Mouse (Mus musculus): Measurements from ENCODE around the gene Ccdc78. TPM values are rescaled to one million over a fixed set of nuclear protein-coding genes. Genes with fewer than 3 reads are reported as not detected.
A peak's percentile ranks its signal among the peaks of the same experiment; 100 is the strongest.

The Ccdc78 gene
- polyA plus RNA-seq, 1 experiment from 2014 or later = 0.28 TPM

DNA sequence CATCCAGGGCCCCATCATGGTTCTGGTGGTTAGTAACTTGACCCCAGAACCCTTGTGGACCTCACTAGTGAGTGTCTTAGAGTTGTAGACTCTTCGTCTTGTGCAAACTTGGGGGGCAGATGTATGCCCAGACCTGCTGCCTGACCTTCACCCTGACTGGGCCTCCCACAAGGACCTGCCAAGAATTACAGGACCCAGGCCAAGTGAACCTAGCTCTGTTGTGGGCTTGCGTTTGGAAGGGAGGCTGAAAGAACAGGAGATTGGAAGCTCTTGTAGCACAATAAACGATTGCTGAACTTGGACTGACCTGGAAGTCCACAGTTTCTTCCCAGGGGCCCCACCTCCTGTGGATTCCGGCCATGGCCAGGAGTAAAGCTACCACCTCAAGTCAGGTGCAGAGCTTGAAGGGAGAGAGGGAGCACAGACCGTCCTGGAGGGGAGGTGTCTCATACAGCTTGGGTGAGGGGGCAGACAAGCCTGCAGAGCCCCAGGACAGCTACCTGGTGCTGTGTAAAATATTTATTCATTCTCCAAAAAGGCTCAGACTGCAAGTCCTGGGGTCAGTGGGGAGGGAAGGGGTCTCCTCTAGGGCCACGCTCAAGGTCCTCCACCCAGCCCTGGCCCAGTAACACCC lies 47.7 kb downstream of the Ccdc78 start:
- 49% methylated on average over 6 of the region's 6 CpGs for WGBS
- Histone ChIP-seq H3K9me3 (ENCODE audit: control insufficient read depth, low read length) (no peaks in the 10 kb centered on the region), H3K27me3 (replicated peaks; ENCODE audit: control insufficient read depth, insufficient read depth, low read length) (no peaks in the 10 kb centered on the region), H3K27ac (ENCODE audit: low read depth, low read length) (peak overlapping the region; percentile 98), H3K4me1 (ENCODE audit: control insufficient read depth, insufficient read depth, low read depth, low read length) (peaks cover 74% of the 10 kb centered on the region), H3K4me2 (ENCODE audit: low read length) (peak overlapping the region; percentile 78), H3K4me3 (ENCODE audit: low read length) (peak overlapping the region; percentile 74), H3K9ac (ENCODE audit: low read depth, low read length) (peak overlapping the region; percentile 77), H3K36me3 (ENCODE audit: control insufficient read depth, insufficient read depth, low read length) (peaks cover 21% of the 10 kb centered on the region)
- no peak for ATAC-seq

DNA sequence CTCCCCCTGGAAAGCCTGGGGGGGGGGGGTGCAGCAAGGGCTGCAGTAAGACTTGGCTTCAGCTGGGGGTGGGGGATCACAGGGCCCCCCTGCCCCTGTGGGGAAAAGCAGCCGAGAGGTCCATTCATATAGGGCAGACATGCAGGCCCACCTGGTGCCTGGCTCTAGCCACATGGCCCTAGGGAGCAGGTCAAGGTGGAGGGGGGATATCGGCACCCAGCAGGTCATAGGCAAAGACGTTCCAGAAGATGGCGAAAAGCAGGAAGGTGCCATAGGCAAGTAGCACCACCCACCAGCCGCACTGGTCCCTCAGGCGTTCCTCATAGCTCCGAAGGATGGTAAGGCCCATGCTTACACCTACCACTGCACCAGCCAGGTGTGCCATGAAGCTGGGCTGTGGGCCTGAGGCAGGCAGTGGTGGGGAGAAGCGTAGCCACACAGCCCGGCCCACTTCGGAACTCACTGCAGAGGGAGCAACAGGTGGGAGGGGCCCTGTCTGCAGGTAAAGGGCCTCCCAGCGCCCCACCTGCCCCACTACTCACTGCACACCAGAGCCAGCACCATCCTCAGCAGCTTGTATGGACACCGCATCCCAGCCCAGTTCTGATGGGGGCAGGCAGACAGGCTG lies 48.3 kb downstream of the Ccdc78 start:
- no peak for ATAC-seq
- Histone ChIP-seq H3K9me3 (ENCODE audit: control insufficient read depth, low read length) (no peaks in the 10 kb centered on the region), H3K4me1 (ENCODE audit: control insufficient read depth, insufficient read depth, low read depth, low read length) (peaks cover 70% of the 10 kb centered on the region), H3K27me3 (replicated peaks; ENCODE audit: control insufficient read depth, insufficient read depth, low read length) (no peaks in the 10 kb centered on the region), H3K4me2 (ENCODE audit: low read length) (peak overlapping the region; percentile 78), H3K4me3 (ENCODE audit: low read length) (peak overlapping the region; percentile 74; the same call in 1 of the 2 replicates), H3K36me3 (ENCODE audit: control insufficient read depth, insufficient read depth, low read length) (peaks cover 27% of the 10 kb centered on the region), H3K9ac (ENCODE audit: low read depth, low read length) (peak overlapping the region; percentile 77), H3K27ac (ENCODE audit: low read depth, low read length) (no peak overlapping the region; the same call in 1 of the 2 replicates)
- 84% methylated on average over 12 of the region's 12 CpGs for WGBS

DNA sequence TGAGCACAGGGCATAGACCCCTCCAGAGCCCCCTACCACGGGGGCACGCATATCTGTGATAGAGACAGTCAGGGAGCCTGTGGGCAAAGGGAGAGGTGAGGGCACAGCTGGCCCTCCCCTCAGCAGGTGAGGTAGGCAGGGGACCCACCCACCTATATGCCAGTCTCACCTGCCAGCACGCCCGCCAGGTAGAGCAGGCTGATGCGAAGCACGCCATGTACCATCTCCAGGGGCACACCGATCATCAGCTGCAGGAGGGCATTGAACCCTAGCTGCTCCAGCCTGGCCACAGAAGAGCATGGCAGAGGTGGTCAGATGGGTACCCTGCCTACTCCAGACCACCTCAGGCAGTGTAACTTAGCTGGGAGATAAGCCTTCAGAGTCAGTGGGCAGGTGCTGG lies 48.9 kb downstream of the Ccdc78 start:
- no peak overlapping the region for H3K4me3 ChIP-seq (ENCODE audit: low read length)
- WGBS = 97% methylated on average over 7 of the region's 7 CpGs
- H3K36me3 ChIP-seq (ENCODE audit: control insufficient read depth, insufficient read depth, low read length) = peaks cover 29% of the 10 kb centered on the region
- peak overlapping the region; percentile 5 for H3K4me2 ChIP-seq (ENCODE audit: low read length)
- H3K9ac ChIP-seq (ENCODE audit: low read depth, low read length) = peak overlapping the region; percentile 38
- H3K27ac ChIP-seq (ENCODE audit: low read depth, low read length) = no peak overlapping the region
- peaks cover 65% of the 10 kb centered on the region for H3K4me1 ChIP-seq (ENCODE audit: control insufficient read depth, insufficient read depth, low read depth, low read length)
- no peaks in the 10 kb centered on the region for H3K9me3 ChIP-seq (ENCODE audit: control insufficient read depth, low read length)
- no peaks in the 10 kb centered on the region for H3K27me3 ChIP-seq (replicated peaks; ENCODE audit: control insufficient read depth, insufficient read depth, low read length)
- ATAC-seq = no peak

GRCm38 (mm10) chr17:25835816-25836215 lies 49.4 kb downstream of the Ccdc78 start:
- H3K9me3 ChIP-seq (ENCODE audit: control insufficient read depth, low read length) = no peaks in the 10 kb centered on the region
- H3K27ac ChIP-seq (ENCODE audit: low read depth, low read length) = peak overlapping the region; percentile 93
- peaks cover 60% of the 10 kb centered on the region for H3K4me1 ChIP-seq (ENCODE audit: control insufficient read depth, insufficient read depth, low read depth, low read length)
- no peaks in the 10 kb centered on the region for H3K27me3 ChIP-seq (replicated peaks; ENCODE audit: control insufficient read depth, insufficient read depth, low read length)
- peaks cover 29% of the 10 kb centered on the region for H3K36me3 ChIP-seq (ENCODE audit: control insufficient read depth, insufficient read depth, low read length)
- no peak overlapping the region; the same call in 1 of the 2 replicates for H3K9ac ChIP-seq (ENCODE audit: low read depth, low read length)
- WGBS = 92% methylated on average over 16 of the region's 16 CpGs
- peak overlapping the region; percentile 85 for H3K4me2 ChIP-seq (ENCODE audit: low read length)
- peak overlapping the region; percentile 55; the same call in 1 of the 2 replicates for H3K4me3 ChIP-seq (ENCODE audit: low read length)
- ATAC-seq = no peak

DNA sequence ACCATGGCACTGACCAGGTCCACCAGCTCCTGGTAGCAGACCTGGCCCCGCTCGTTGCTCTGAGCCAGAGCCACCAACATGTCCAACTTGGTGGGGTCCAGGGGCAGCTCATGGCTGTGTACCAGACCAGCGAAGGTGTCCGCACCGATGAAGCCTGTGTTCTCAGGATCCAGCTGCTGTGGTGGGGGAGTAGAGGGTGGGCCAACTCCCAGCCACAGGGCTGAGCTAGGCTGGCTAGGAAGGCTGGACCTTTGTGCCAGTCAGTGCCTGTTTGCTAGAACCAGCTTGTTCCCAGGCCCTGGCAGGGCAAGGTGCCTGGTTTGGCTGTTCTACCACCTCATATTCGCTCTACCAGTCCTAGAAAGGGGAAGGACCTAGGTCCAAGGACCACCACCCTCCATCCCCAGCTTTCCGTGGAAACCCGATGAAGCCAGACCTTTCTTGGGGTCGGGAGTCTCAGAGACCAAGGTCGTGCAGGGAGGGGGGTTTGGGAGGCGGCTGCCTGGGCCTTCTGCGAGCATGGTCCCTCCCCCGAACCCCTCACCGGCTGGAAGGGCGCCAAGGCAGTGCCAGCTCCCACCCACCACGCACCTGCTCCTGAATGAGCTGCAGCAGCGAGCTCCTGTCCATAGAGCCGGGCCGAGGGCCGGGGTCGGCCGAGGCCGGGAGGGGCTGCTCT lies 50.2 kb downstream of the Ccdc78 start:
- H3K4me2 ChIP-seq (ENCODE audit: low read length) = peak overlapping the region; percentile 85
- 19% methylated on average over 23 of the region's 23 CpGs for WGBS
- peak overlapping the region; percentile 55 for H3K4me3 ChIP-seq (ENCODE audit: low read length)
- peaks cover 30% of the 10 kb centered on the region for H3K36me3 ChIP-seq (ENCODE audit: control insufficient read depth, insufficient read depth, low read length)
- peak overlapping the region; percentile 93 for H3K27ac ChIP-seq (ENCODE audit: low read depth, low read length)
- H3K9ac ChIP-seq (ENCODE audit: low read depth, low read length) = peak overlapping the region; percentile 92
- peaks cover 53% of the 10 kb centered on the region for H3K4me1 ChIP-seq (ENCODE audit: control insufficient read depth, insufficient read depth, low read depth, low read length)
- H3K9me3 ChIP-seq (ENCODE audit: control insufficient read depth, low read length) = no peaks in the 10 kb centered on the region
- ATAC-seq = no peak; the same call in 1 of the 2 replicates
- no peaks in the 10 kb centered on the region for H3K27me3 ChIP-seq (replicated peaks; ENCODE audit: control insufficient read depth, insufficient read depth, low read length)

GRCm38 (mm10) chr17:25837076-25837410 lies 50.7 kb downstream of the Ccdc78 start, which contains the start of gene Rhbdl1:
TSS of gene Rhbdl1 (minus strand) at chr17:25837295.
- Histone ChIP-seq H3K36me3 (ENCODE audit: control insufficient read depth, insufficient read depth, low read length) (peaks cover 35% of the 10 kb centered on the region), H3K27me3 (replicated peaks; ENCODE audit: control insufficient read depth, insufficient read depth, low read length) (no peaks in the 10 kb centered on the region), H3K4me2 (ENCODE audit: low read length) (peak within 1 kb of the TSS; percentile 85), H3K4me1 (ENCODE audit: control insufficient read depth, insufficient read depth, low read depth, low read length) (peaks cover 47% of the 10 kb centered on the region), H3K27ac (ENCODE audit: low read depth, low read length) (peak within 1 kb of the TSS; percentile 93), H3K4me3 (ENCODE audit: low read length) (peak within 1 kb of the TSS; percentile 55), H3K9ac (ENCODE audit: low read depth, low read length) (peak within 1 kb of the TSS; percentile 92), H3K9me3 (ENCODE audit: control insufficient read depth, low read length) (no peaks in the 10 kb centered on the region)
- under 1% methylated on average over 29 of the region's 29 CpGs for WGBS
- ATAC-seq = peak; percentile 52

- no peak overlapping the region for H3K4me3 ChIP-seq (ENCODE audit: low read length)
- 7% methylated on average over 3 of the region's 3 CpGs for WGBS
- no peaks in the 10 kb centered on the region for H3K27me3 ChIP-seq (replicated peaks; ENCODE audit: control insufficient read depth, insufficient read depth, low read length)
- peak overlapping the region; percentile 92 for H3K9ac ChIP-seq (ENCODE audit: low read depth, low read length)
- H3K36me3 ChIP-seq (ENCODE audit: control insufficient read depth, insufficient read depth, low read length) = peaks cover 40% of the 10 kb centered on the region
- peaks cover 46% of the 10 kb centered on the region for H3K4me1 ChIP-seq (ENCODE audit: control insufficient read depth, insufficient read depth, low read depth, low read length)
- no peak for ATAC-seq
- peak overlapping the region; percentile 93 for H3K27ac ChIP-seq (ENCODE audit: low read depth, low read length)
- no peaks in the 10 kb centered on the region for H3K9me3 ChIP-seq (ENCODE audit: control insufficient read depth, low read length)
- H3K4me2 ChIP-seq (ENCODE audit: low read length) = peak overlapping the region; percentile 85
Observed at GRCm38 (mm10) chr17:25837533-25837932, 51.2 kb downstream of the Ccdc78 start.

GRCm38 (mm10) chr17:25838904-25839303 lies 52.5 kb downstream of the Ccdc78 start:
- 85% methylated on average over 4 of the region's 4 CpGs for WGBS
- peaks cover 40% of the 10 kb centered on the region for H3K36me3 ChIP-seq (ENCODE audit: control insufficient read depth, insufficient read depth, low read length)
- no peak overlapping the region for H3K27ac ChIP-seq (ENCODE audit: low read depth, low read length)
- peaks cover 52% of the 10 kb centered on the region for H3K4me1 ChIP-seq (ENCODE audit: control insufficient read depth, insufficient read depth, low read depth, low read length)
- no peaks in the 10 kb centered on the region for H3K9me3 ChIP-seq (ENCODE audit: control insufficient read depth, low read length)
- no peaks in the 10 kb centered on the region for H3K27me3 ChIP-seq (replicated peaks; ENCODE audit: control insufficient read depth, insufficient read depth, low read length)
- H3K4me3 ChIP-seq (ENCODE audit: low read length) = no peak overlapping the region
- no peak overlapping the region for H3K9ac ChIP-seq (ENCODE audit: low read depth, low read length)
- no peak for ATAC-seq
- no peak overlapping the region for H3K4me2 ChIP-seq (ENCODE audit: low read length)
